Mouse (Mus musculus): Measurements from ENCODE around the gene 9530068E07Rik. TPM values are rescaled to one million over a fixed set of nuclear protein-coding genes. Genes with fewer than 3 reads are reported as not detected.

9530068E07Rik gene
- polyA plus RNA-seq, 1 experiment from 2014 or later, result 201 TPM

GRCm38 (mm10) chr11:52432148-52432547 lies 35.9 kb downstream of the 9530068E07Rik start:
- H3K4me3 ChIP-seq (ENCODE audit: low read depth, low read length), result no peak overlapping the region
- H3K9me3 ChIP-seq (replicated peaks; ENCODE audit: control insufficient read depth, low read length), result no peaks in the 10 kb centered on the region
- no peak overlapping the region for H3K9ac ChIP-seq (replicated peaks; ENCODE audit: low read length)
- ATAC-seq (replicated peaks; ENCODE audit: insufficient number of reproducible peaks, low FRiP score, low TSS enrichment, low read depth) (no peak), DNase-seq (ENCODE audit: low spot score) (no peak)
- 85% methylated on average over 5 of the region's 5 CpGs for WGBS
- no peak overlapping the region for H3K27ac ChIP-seq (replicated peaks; ENCODE audit: low read depth, low read length)
- no peak overlapping the region for H3K4me2 ChIP-seq (ENCODE audit: low read depth, low read length)
- no peaks in the 10 kb centered on the region for H3K4me1 ChIP-seq (ENCODE audit: control insufficient read depth, insufficient read depth, low read length)
- H3K36me3 ChIP-seq (replicated peaks; ENCODE audit: control insufficient read depth, insufficient read depth, low read depth, low read length), result no peaks in the 10 kb centered on the region
- H3K27me3 ChIP-seq (ENCODE audit: control insufficient read depth, insufficient read depth, low read length), result no peaks in the 10 kb centered on the region

GRCm38 (mm10) chr11:52433076-52433796 lies 37.0 kb downstream of the 9530068E07Rik start:
- ATAC-seq (replicated peaks; ENCODE audit: insufficient number of reproducible peaks, low FRiP score, low TSS enrichment, low read depth) (no peak), DNase-seq (ENCODE audit: low spot score) (no peak)
- Histone ChIP-seq H3K9ac (replicated peaks; ENCODE audit: low read length) (no peak overlapping the region), H3K36me3 (replicated peaks; ENCODE audit: control insufficient read depth, insufficient read depth, low read depth, low read length) (no peaks in the 10 kb centered on the region), H3K27me3 (ENCODE audit: control insufficient read depth, insufficient read depth, low read length) (no peaks in the 10 kb centered on the region), H3K4me2 (ENCODE audit: low read depth, low read length) (no peak overlapping the region), H3K4me1 (ENCODE audit: control insufficient read depth, insufficient read depth, low read length) (no peaks in the 10 kb centered on the region), H3K9me3 (replicated peaks; ENCODE audit: control insufficient read depth, low read length) (no peaks in the 10 kb centered on the region), H3K4me3 (ENCODE audit: low read depth, low read length) (no peak overlapping the region), H3K27ac (replicated peaks; ENCODE audit: low read depth, low read length) (no peak overlapping the region)
- WGBS, result 81% methylated on average over 8 of the region's 8 CpGs

- 58% methylated on average over 2 of the region's 2 CpGs for WGBS
- no peaks in the 10 kb centered on the region for H3K4me1 ChIP-seq (ENCODE audit: control insufficient read depth, insufficient read depth, low read length)
- H3K4me3 ChIP-seq (ENCODE audit: low read depth, low read length), result no peak overlapping the region
Measured at GRCm38 (mm10) chr11:52433797-52434195, 37.6 kb downstream of the 9530068E07Rik start.

GRCm38 (mm10) chr11:52435466-52435865 lies 39.2 kb downstream of the 9530068E07Rik start:
- no peak for DNase-seq (ENCODE audit: low spot score)
- no peak overlapping the region for H3K27ac ChIP-seq (replicated peaks; ENCODE audit: low read depth, low read length)
- WGBS, result 88% methylated on average over 5 of the region's 5 CpGs
- no peaks in the 10 kb centered on the region for H3K4me1 ChIP-seq (ENCODE audit: control insufficient read depth, insufficient read depth, low read length)
- ATAC-seq (replicated peaks; ENCODE audit: insufficient number of reproducible peaks, low FRiP score, low TSS enrichment, low read depth), result no peak
- H3K9me3 ChIP-seq (replicated peaks; ENCODE audit: control insufficient read depth, low read length), result no peaks in the 10 kb centered on the region
- no peak overlapping the region for H3K4me2 ChIP-seq (ENCODE audit: low read depth, low read length)
- no peaks in the 10 kb centered on the region for H3K27me3 ChIP-seq (ENCODE audit: control insufficient read depth, insufficient read depth, low read length)
- no peak overlapping the region for H3K4me3 ChIP-seq (ENCODE audit: low read depth, low read length)
- no peaks in the 10 kb centered on the region for H3K36me3 ChIP-seq (replicated peaks; ENCODE audit: control insufficient read depth, insufficient read depth, low read depth, low read length)
- H3K9ac ChIP-seq (replicated peaks; ENCODE audit: low read length), result no peak overlapping the region

More at GRCm38 (mm10) chr11:52433797-52434195, 37.6 kb downstream of the 9530068E07Rik start:
- H3K9me3 ChIP-seq (replicated peaks; ENCODE audit: control insufficient read depth, low read length), result no peaks in the 10 kb centered on the region
- no peak for ATAC-seq (replicated peaks; ENCODE audit: insufficient number of reproducible peaks, low FRiP score, low TSS enrichment, low read depth)
- no peak overlapping the region for H3K4me2 ChIP-seq (ENCODE audit: low read depth, low read length)
- no peaks in the 10 kb centered on the region for H3K27me3 ChIP-seq (ENCODE audit: control insufficient read depth, insufficient read depth, low read length)
- no peak overlapping the region for H3K27ac ChIP-seq (replicated peaks; ENCODE audit: low read depth, low read length)
- no peak for DNase-seq (ENCODE audit: low spot score)
- no peaks in the 10 kb centered on the region for H3K36me3 ChIP-seq (replicated peaks; ENCODE audit: control insufficient read depth, insufficient read depth, low read depth, low read length)
- H3K9ac ChIP-seq (replicated peaks; ENCODE audit: low read length), result no peak overlapping the region

- Histone ChIP-seq H3K36me3 (replicated peaks; ENCODE audit: control insufficient read depth, insufficient read depth, low read depth, low read length) (no peaks in the 10 kb centered on the region), H3K9ac (replicated peaks; ENCODE audit: low read length) (no peak overlapping the region), H3K4me3 (ENCODE audit: low read depth, low read length) (no peak overlapping the region), H3K9me3 (replicated peaks; ENCODE audit: control insufficient read depth, low read length) (no peaks in the 10 kb centered on the region), H3K27ac (replicated peaks; ENCODE audit: low read depth, low read length) (no peak overlapping the region), H3K27me3 (ENCODE audit: control insufficient read depth, insufficient read depth, low read length) (no peaks in the 10 kb centered on the region), H3K4me2 (ENCODE audit: low read depth, low read length) (no peak overlapping the region), H3K4me1 (ENCODE audit: control insufficient read depth, insufficient read depth, low read length) (no peaks in the 10 kb centered on the region)
- 20% methylated on average over 10 of the region's 10 CpGs for WGBS
- DNase-seq (ENCODE audit: low spot score) (peak; percentile 26), ATAC-seq (replicated peaks; ENCODE audit: insufficient number of reproducible peaks, low FRiP score, low TSS enrichment, low read depth) (no peak)
Measured at GRCm38 (mm10) chr11:52437123-52437522, 40.9 kb downstream of the 9530068E07Rik start.

GRCm38 (mm10) chr11:52441096-52441495 lies 44.9 kb downstream of the 9530068E07Rik start:
- H3K4me1 ChIP-seq (ENCODE audit: control insufficient read depth, insufficient read depth, low read length), result no peaks in the 10 kb centered on the region
- ATAC-seq (replicated peaks; ENCODE audit: insufficient number of reproducible peaks, low FRiP score, low TSS enrichment, low read depth), result no peak
- 73% methylated on average over 2 of the region's 2 CpGs for WGBS
- no peaks in the 10 kb centered on the region for H3K36me3 ChIP-seq (replicated peaks; ENCODE audit: control insufficient read depth, insufficient read depth, low read depth, low read length)
- no peak overlapping the region for H3K9ac ChIP-seq (replicated peaks; ENCODE audit: low read length)
- no peaks in the 10 kb centered on the region for H3K27me3 ChIP-seq (ENCODE audit: control insufficient read depth, insufficient read depth, low read length)
- H3K27ac ChIP-seq (replicated peaks; ENCODE audit: low read depth, low read length), result no peak overlapping the region
- DNase-seq (ENCODE audit: low spot score), result no peak
- no peak overlapping the region for H3K4me2 ChIP-seq (ENCODE audit: low read depth, low read length)
- no peaks in the 10 kb centered on the region; the same call in 1 of the 2 replicates for H3K9me3 ChIP-seq (replicated peaks; ENCODE audit: control insufficient read depth, low read length)
- H3K4me3 ChIP-seq (ENCODE audit: low read depth, low read length), result no peak overlapping the region

- ATAC-seq (replicated peaks; ENCODE audit: insufficient number of reproducible peaks, low FRiP score, low TSS enrichment, low read depth), result no peak
- no peaks in the 10 kb centered on the region for H3K27me3 ChIP-seq (ENCODE audit: control insufficient read depth, insufficient read depth, low read length)
- no peak for DNase-seq (ENCODE audit: low spot score)
- no peaks in the 10 kb centered on the region for H3K36me3 ChIP-seq (replicated peaks; ENCODE audit: control insufficient read depth, insufficient read depth, low read depth, low read length)
- H3K4me3 ChIP-seq (ENCODE audit: low read depth, low read length), result no peak overlapping the region
- H3K27ac ChIP-seq (replicated peaks; ENCODE audit: low read depth, low read length), result no peak overlapping the region
- H3K4me1 ChIP-seq (ENCODE audit: control insufficient read depth, insufficient read depth, low read length), result no peaks in the 10 kb centered on the region
- no peak overlapping the region for H3K4me2 ChIP-seq (ENCODE audit: low read depth, low read length)
- H3K9me3 ChIP-seq (replicated peaks; ENCODE audit: control insufficient read depth, low read length), result no peaks in the 10 kb centered on the region; the same call in 1 of the 2 replicates
- 68% methylated on average over 4 of the region's 4 CpGs for WGBS
- no peak overlapping the region for H3K9ac ChIP-seq (replicated peaks; ENCODE audit: low read length)
Measured at GRCm38 (mm10) chr11:52447242-52447641, 51.0 kb downstream of the 9530068E07Rik start.

GRCm38 (mm10) chr11:52449004-52449403 lies 52.8 kb downstream of the 9530068E07Rik start:
- Histone ChIP-seq H3K36me3 (replicated peaks; ENCODE audit: control insufficient read depth, insufficient read depth, low read depth, low read length) (no peaks in the 10 kb centered on the region), H3K27ac (replicated peaks; ENCODE audit: low read depth, low read length) (no peak overlapping the region), H3K27me3 (ENCODE audit: control insufficient read depth, insufficient read depth, low read length) (no peaks in the 10 kb centered on the region), H3K9ac (replicated peaks; ENCODE audit: low read length) (no peak overlapping the region), H3K4me3 (ENCODE audit: low read depth, low read length) (no peak overlapping the region), H3K9me3 (replicated peaks; ENCODE audit: control insufficient read depth, low read length) (no peaks in the 10 kb centered on the region), H3K4me1 (ENCODE audit: control insufficient read depth, insufficient read depth, low read length) (no peaks in the 10 kb centered on the region), H3K4me2 (ENCODE audit: low read depth, low read length) (no peak overlapping the region)
- no peak for ATAC-seq (replicated peaks; ENCODE audit: insufficient number of reproducible peaks, low FRiP score, low TSS enrichment, low read depth)
- 46% methylated on average over 3 of the region's 3 CpGs for WGBS
- no peak for DNase-seq (ENCODE audit: low spot score)
